Mouse (Mus musculus): ENCODE measurements around the gene Gatb. TPM values are rescaled to one million over a fixed set of nuclear protein-coding genes. Genes with fewer than 3 reads are reported as not detected.

Gene Gatb
- polyA plus RNA-seq, 1 experiment: 11.4 TPM

DNA sequence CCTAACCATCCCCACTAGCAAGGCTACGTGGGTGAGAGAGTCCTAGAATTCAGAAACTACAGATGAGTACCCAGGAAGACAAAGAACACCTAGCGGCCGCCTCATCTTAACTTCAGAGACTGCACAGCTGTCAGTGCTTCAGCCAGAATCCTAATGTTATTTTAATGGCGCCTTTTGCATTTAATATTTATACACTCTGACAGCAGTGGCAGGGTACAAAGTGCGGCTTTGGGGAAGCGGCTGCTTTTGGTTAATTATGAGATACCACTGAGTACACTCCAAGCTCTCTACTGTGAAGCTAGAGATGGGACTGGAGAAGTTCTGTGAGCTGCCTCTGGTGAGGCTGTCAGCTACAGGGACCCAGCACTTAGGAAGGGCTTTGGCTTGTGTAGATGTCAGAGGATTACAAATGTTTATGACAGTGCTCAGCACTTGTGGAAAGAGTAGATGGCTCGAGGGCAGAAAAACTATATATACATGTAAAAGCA is 71.6 kb downstream of the Gatb start:
- Histone ChIP-seq H3K4me3 (ENCODE audit: insufficient read depth, low read length) (no peak overlapping the region), H3K27ac (ENCODE audit: insufficient read depth, low read depth, low read length) (no peak overlapping the region), H3K4me1 (ENCODE audit: control insufficient read depth, insufficient read depth, low read length) (no peaks in the 10 kb centered on the region)
- TF ChIP-seq POLR2A (IDR thresholded peaks at IDR 0.05; ENCODE audit: borderline replicate concordance, low read depth, low read length): no peak
- TF ChIP-seq CTCF (IDR thresholded peaks at IDR 0.05; ENCODE audit: low read depth, low read length): no peak

- no peak overlapping the region for H3K27ac ChIP-seq (ENCODE audit: insufficient read depth, low read depth, low read length)
- H3K4me1 ChIP-seq (ENCODE audit: control insufficient read depth, insufficient read depth, low read length): no peaks in the 10 kb centered on the region
Observed at GRCm38 (mm10) chr3:85649176-85649575, 75.3 kb downstream of the Gatb start.

GRCm38 (mm10) chr3:85652727-85653665 is 79.1 kb downstream of the Gatb start:
- TF ChIP-seq CTCF (IDR thresholded peaks at IDR 0.05; ENCODE audit: low read depth, low read length) (no peak), POLR2A (IDR thresholded peaks at IDR 0.05; ENCODE audit: borderline replicate concordance, low read depth, low read length) (no peak)
- Histone ChIP-seq H3K4me1 (ENCODE audit: control insufficient read depth, insufficient read depth, low read length) (no peaks in the 10 kb centered on the region), H3K27ac (ENCODE audit: insufficient read depth, low read depth, low read length) (no peak overlapping the region), H3K4me3 (ENCODE audit: insufficient read depth, low read length) (no peak overlapping the region)

More at GRCm38 (mm10) chr3:85649176-85649575, 75.3 kb downstream of the Gatb start:
- no peak for TF ChIP-seq POLR2A (IDR thresholded peaks at IDR 0.05; ENCODE audit: borderline replicate concordance, low read depth, low read length)
- no peak for TF ChIP-seq CTCF (IDR thresholded peaks at IDR 0.05; ENCODE audit: low read depth, low read length)
- H3K4me3 ChIP-seq (ENCODE audit: insufficient read depth, low read length): no peak overlapping the region

GRCm38 (mm10) chr3:85655538-85655937 is 81.6 kb downstream of the Gatb start:
- no peak for TF ChIP-seq POLR2A (IDR thresholded peaks at IDR 0.05; ENCODE audit: borderline replicate concordance, low read depth, low read length)
- no peak for TF ChIP-seq CTCF (IDR thresholded peaks at IDR 0.05; ENCODE audit: low read depth, low read length)
- H3K27ac ChIP-seq (ENCODE audit: insufficient read depth, low read depth, low read length): no peak overlapping the region
- H3K4me3 ChIP-seq (ENCODE audit: insufficient read depth, low read length): no peak overlapping the region
- no peaks in the 10 kb centered on the region for H3K4me1 ChIP-seq (ENCODE audit: control insufficient read depth, insufficient read depth, low read length)

GRCm38 (mm10) chr3:85659681-85660080 is 85.8 kb downstream of the Gatb start:
- TF ChIP-seq POLR2A (IDR thresholded peaks at IDR 0.05; ENCODE audit: borderline replicate concordance, low read depth, low read length) (no peak), CTCF (IDR thresholded peaks at IDR 0.05; ENCODE audit: low read depth, low read length) (no peak)
- Histone ChIP-seq H3K27ac (ENCODE audit: insufficient read depth, low read depth, low read length) (no peak overlapping the region), H3K4me1 (ENCODE audit: control insufficient read depth, insufficient read depth, low read length) (no peaks in the 10 kb centered on the region), H3K4me3 (ENCODE audit: insufficient read depth, low read length) (no peak overlapping the region)

DNA sequence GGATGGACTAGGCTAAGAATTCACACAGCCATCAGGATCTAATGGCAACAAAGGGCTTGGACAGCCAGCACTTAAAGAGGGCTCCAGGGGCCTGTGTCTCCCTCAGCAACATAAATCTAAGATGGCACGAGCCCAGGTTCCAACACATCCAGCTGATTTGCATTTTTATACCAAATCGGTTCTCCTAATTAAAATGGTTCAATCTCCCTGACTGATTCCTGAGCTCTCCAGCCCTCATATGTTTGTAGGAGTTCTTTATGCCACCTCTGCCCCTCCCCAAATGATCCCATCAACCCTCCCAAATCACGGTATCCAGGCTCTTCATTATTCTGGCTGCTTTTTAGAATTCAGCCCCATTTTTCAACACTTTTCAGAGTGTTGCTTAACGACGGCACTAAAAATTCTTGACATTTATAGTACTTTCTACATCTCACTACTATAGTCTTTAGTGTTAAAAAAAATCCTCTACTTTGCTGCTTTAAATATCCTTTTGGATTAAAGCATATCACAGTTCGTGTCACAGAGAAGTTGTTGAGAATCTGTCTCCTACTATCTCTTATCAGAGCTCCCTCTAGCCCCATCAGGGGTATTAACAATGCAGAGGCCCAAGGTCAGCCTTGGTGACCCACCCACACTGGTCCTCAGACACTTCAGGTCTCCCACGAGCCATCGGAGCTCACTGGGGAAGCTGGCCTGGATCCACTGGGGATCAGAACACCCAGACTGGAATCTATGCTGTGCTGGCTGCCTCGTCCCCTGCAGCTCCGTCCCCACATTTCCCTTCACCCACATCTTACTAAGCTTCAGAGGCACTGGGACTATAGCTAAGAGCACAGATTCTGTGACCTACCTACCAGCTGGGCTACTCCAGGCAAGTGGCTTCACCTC is 88.3 kb downstream of the Gatb start:
- no peak overlapping the region for H3K27ac ChIP-seq (ENCODE audit: insufficient read depth, low read depth, low read length)
- H3K4me1 ChIP-seq (ENCODE audit: control insufficient read depth, insufficient read depth, low read length): no peaks in the 10 kb centered on the region
- no peak overlapping the region for H3K4me3 ChIP-seq (ENCODE audit: insufficient read depth, low read length)
- TF ChIP-seq POLR2A (IDR thresholded peaks at IDR 0.05; ENCODE audit: borderline replicate concordance, low read depth, low read length) (no peak), CTCF (IDR thresholded peaks at IDR 0.05; ENCODE audit: low read depth, low read length) (no peak)

DNA sequence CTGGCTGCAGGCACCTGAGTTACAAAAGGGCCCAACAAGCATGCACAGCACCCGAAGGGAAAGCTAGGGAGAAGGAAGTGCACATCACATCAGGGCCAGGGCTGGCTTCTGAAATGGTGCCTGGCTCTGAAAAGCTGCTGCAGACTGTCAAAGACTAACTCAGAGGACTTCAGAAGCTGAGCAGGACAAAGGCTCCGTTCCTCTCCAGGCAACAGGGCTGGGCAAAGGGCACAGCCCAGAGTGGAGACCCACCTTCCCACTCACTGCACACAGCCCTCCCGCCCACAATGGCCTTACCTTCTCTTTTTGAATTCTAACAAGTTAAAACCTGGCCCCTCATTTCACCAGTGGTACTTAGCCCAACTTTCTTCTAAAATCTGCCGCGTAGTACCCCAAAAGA is 89.9 kb downstream of the Gatb start:
- Histone ChIP-seq H3K4me1 (ENCODE audit: control insufficient read depth, insufficient read depth, low read length) (no peaks in the 10 kb centered on the region), H3K27ac (ENCODE audit: insufficient read depth, low read depth, low read length) (no peak overlapping the region), H3K4me3 (ENCODE audit: insufficient read depth, low read length) (no peak overlapping the region)
- TF ChIP-seq POLR2A (IDR thresholded peaks at IDR 0.05; ENCODE audit: borderline replicate concordance, low read depth, low read length) (no peak), CTCF (IDR thresholded peaks at IDR 0.05; ENCODE audit: low read depth, low read length) (no peak)

DNA sequence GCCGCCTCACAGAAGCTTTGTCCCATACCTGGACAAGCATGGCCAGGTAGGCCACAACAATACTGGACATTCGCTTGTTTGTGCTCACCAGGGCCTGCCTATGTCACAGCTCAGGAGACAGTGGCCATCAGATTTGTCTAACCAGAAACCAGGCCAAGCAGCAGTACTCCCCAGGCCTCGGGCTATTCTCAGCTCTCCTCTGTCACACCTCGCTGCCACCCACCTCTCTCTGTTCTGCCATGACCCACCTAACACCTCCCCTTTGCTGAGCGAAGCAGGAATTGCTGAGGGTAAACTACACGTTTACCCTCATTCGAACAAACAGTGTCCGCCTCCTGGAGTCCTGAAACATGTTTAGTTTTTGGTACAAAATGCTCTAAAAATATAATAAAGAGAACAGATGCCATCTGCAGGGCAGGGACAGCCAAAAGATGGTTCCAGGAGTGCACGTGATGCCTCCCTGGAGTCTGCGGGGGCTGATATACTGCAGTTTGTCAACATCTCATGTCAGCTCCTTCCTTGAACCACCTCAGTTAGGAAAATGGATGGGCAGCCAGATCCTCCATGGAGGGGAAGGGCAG is 90.8 kb downstream of the Gatb start:
- TF ChIP-seq CTCF (IDR thresholded peaks at IDR 0.05; ENCODE audit: low read depth, low read length) (no peak), POLR2A (IDR thresholded peaks at IDR 0.05; ENCODE audit: borderline replicate concordance, low read depth, low read length) (no peak)
- Histone ChIP-seq H3K4me1 (ENCODE audit: control insufficient read depth, insufficient read depth, low read length) (no peaks in the 10 kb centered on the region), H3K27ac (ENCODE audit: insufficient read depth, low read depth, low read length) (no peak overlapping the region), H3K4me3 (ENCODE audit: insufficient read depth, low read length) (no peak overlapping the region)

DNA sequence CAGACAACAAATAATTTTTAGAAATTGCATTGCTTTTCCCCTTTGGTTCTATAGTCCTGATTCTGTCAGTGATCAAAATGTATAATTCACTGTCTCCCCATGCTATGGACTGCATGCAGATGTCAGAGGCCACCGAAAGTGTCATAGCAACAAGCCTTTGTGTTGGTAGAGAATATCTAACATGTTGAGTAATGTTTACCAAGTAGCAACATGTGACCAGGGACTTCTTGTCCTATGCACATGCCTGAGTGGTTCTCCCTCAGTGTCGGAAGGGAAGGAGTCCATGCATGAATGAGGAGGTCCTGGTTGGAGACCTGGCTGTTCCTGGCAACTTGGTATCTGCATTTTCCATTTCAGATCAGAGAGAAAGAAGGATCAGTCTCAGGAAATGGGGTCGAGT is 92.2 kb downstream of the Gatb start:
- Histone ChIP-seq H3K4me1 (ENCODE audit: control insufficient read depth, insufficient read depth, low read length) (no peaks in the 10 kb centered on the region), H3K4me3 (ENCODE audit: insufficient read depth, low read length) (no peak overlapping the region), H3K27ac (ENCODE audit: insufficient read depth, low read depth, low read length) (no peak overlapping the region)
- TF ChIP-seq CTCF (IDR thresholded peaks at IDR 0.05; ENCODE audit: low read depth, low read length): no peak
- TF ChIP-seq POLR2A (IDR thresholded peaks at IDR 0.05; ENCODE audit: borderline replicate concordance, low read depth, low read length): no peak

Measured in bone marrow macrophage, adult 2 months (primary cell).